Mouse (Mus musculus) midbrain, embryonic 14.5 days (tissue): Measurements from ENCODE around the gene Dnah1. TPM values are rescaled to one million over a fixed set of nuclear protein-coding genes. Genes with fewer than 3 reads are reported as not detected.
A peak's percentile ranks its signal among the peaks of the same experiment; 100 is the strongest.

Source experiments
- ATAC-seq: fragments of 200-750 bp; cut with Nextera tagmentation; 2 replicates; pipeline ENCODE4 v1.8.0; 2017; ENCODE audit warnings: moderate number of reproducible peaks, moderate library complexity; ENCODE audit not compliant: low FRiP score, low TSS enrichment
- DNase-seq: peaks from one replicate; pipeline ENCODE4 v3.0.0-alpha.2; 2015
- H3K27ac ChIP-seq: fragments of 300-500 bp; sonication (generic); replicated peaks from 2 replicates; pipeline ENCODE4 v1.5.1; 2014; ENCODE audit warnings: mild to moderate bottlenecking, low read depth, low read length, moderate library complexity
- H3K27me3 ChIP-seq: fragments of 300-500 bp; sonication (generic); 2 replicates; pipeline ENCODE4 v1.6.1; 2014; ENCODE audit warnings: low read length, control low read depth, mixed read lengths; ENCODE audit not compliant: control insufficient read depth, insufficient read depth
- H3K36me3 ChIP-seq: fragments of 300-500 bp; sonication (generic); 2 replicates; pipeline ENCODE4 v1.6.1; 2014; ENCODE audit warnings: low read length, control low read depth; ENCODE audit not compliant: control insufficient read depth, insufficient read depth
- H3K4me1 ChIP-seq: fragments of 300-500 bp; sonication (generic); 2 replicates; pipeline ENCODE4 v1.6.1; 2014; ENCODE audit warnings: mild to moderate bottlenecking, antibody characterized with exemption, low read length, control low read depth; ENCODE audit not compliant: control insufficient read depth, insufficient read depth
- H3K4me2 ChIP-seq: fragments of 300-500 bp; sonication (generic); 2 replicates; pipeline ENCODE4 v1.6.1; 2014; ENCODE audit warnings: mild to moderate bottlenecking, low read length, moderate library complexity
- H3K4me3 ChIP-seq: fragments of 300-500 bp; sonication (generic); replicated peaks from 2 replicates; pipeline ENCODE4 v1.5.1; 2014; ENCODE audit warnings: low read depth, low read length
- H3K9ac ChIP-seq: fragments of 300-500 bp; sonication (generic); replicated peaks from 2 replicates; pipeline ENCODE4 v1.6.1; 2014; ENCODE audit warnings: mild to moderate bottlenecking, low read length, moderate library complexity
- H3K9me3 ChIP-seq: fragments of 300-500 bp; sonication (generic); 2 replicates; pipeline ENCODE4 v1.6.1; 2016; ENCODE audit warnings: low read length, control low read depth, mixed read lengths; ENCODE audit not compliant: control insufficient read depth
- WGBS: fragments of 180-500 bp; shearing (Covaris S2); extraction: QIAGEN DNeasy Blood & Tissue Kit; methylation state at CpG from one replicate; pipeline ENCODE4 v1.1.7; 2014; 5-methylcytosine and 5-hydroxymethylcytosine counted together
- polyA plus RNA-seq: library from polyadenylated mRNA; unstranded; fragments of >200 nt; fragmentation: Nextera tagmentation; extraction: Ambion mirVana; gene quantifications from 2 replicates; pipeline ENCODE4 v1.2.1, GENCODE M21; 2014

Dnah1 gene
- polyA plus RNA-seq, 1 experiment from 2014 or later, result 5.2 TPM

DNA sequence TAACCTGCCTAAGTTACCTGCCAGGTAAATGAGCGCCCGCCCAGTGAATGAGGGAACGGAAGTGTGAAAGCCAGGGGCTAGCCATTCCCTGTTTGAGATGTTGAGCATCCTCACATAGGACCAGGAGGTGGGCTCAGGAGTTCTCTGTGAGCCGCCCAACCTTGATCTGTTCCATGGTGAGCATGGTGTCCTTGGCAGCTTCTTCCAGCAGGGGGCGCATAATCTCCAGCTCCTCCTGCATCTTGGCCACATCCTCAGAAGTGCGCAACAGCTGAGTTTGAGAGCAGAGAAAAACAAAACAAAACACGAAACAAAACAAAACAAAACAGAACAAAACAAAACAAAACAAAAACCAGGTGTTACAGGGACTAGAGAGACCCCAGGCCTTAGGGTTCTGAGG lies 51.5 kb downstream of the Dnah1 start:
- Histone ChIP-seq H3K36me3 (no peaks in the 10 kb centered on the region), H3K4me1 (peaks cover 25% of the 10 kb centered on the region), H3K4me3 (no peak overlapping the region), H3K9me3 (no peaks in the 10 kb centered on the region), H3K4me2 (no peak overlapping the region), H3K9ac (no peak overlapping the region), H3K27me3 (no peaks in the 10 kb centered on the region), H3K27ac (no peak overlapping the region)
- DNase-seq (peak; percentile 85), ATAC-seq (no peak)
- 27% methylated on average over 7 of the region's 7 CpGs for WGBS

DNA sequence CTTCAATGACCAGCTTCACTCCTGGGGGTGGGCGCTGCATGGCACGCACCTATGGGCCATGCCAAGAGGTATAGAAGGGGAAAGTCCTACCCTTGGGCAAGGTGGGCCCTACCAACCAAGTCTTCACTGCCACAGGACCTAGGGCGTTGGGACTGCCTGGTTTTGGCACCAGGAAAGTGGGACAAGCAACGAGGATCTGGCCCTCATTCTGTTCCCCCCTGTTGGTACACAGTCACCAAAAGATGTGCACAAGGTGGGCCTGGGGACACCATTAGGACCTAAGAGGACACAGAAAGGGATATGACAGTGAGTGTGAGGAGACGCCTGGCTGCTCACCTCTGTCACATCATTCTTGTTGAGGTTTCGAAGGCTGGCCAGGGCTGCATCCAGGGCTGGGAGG lies 52.6 kb downstream of the Dnah1 start:
- no peaks in the 10 kb centered on the region for H3K27me3 ChIP-seq
- H3K4me1 ChIP-seq, result peaks cover 25% of the 10 kb centered on the region
- H3K9ac ChIP-seq, result no peak overlapping the region
- DNase-seq, result no peak
- ATAC-seq, result no peak
- H3K4me3 ChIP-seq, result no peak overlapping the region
- WGBS, result 95% methylated on average over 6 of the region's 6 CpGs
- H3K27ac ChIP-seq, result no peak overlapping the region
- H3K4me2 ChIP-seq, result no peak overlapping the region
- no peaks in the 10 kb centered on the region for H3K9me3 ChIP-seq
- H3K36me3 ChIP-seq, result no peaks in the 10 kb centered on the region

- WGBS, result 14% methylated on average over 28 of the region's 28 CpGs
- peak overlapping the region; percentile 45 for H3K9ac ChIP-seq
- peaks cover 25% of the 10 kb centered on the region for H3K4me1 ChIP-seq
Measured at GRCm38 (mm10) chr14:31269456-31270100, 54.1 kb downstream of the Dnah1 start.

DNA sequence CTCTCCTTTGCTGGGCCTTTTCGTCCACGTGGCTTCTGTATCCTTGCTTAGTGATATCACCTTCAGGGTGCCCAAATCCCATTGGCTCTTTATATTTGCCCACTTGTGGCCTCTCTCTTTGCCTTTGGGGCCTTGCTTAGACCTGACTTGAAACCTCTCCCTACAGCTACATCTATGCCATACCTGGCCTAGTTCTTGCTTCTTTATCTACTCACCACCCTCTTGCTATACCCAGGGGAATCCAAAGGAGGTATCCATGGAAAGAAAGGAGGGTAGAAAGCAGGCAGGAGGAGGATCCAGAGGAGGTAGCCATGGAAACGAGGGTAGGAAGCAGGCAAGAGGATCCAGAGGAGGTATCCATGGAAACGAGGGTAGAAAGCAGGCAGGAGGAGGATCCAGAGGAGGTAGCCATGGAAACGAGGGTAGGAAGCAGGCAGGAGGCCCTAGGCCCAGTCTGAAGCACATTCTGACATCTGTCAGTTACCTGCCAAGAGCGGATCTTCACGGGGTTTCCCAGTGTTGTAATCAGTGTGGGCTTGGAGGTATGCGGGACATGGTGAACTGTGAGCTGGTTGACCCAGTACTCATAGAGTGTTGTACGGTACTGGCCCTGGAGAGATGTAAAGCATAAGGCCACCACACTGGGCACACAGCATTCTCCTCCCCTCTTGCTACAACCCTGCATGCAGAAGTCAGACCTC lies 55.2 kb downstream of the Dnah1 start:
- DNase-seq, result peak; percentile 78
- Histone ChIP-seq H3K4me3 (peak overlapping the region; percentile 22; the same call in 1 of the 2 replicates), H3K9ac (peak overlapping the region; percentile 45; the same call in 1 of the 2 replicates), H3K4me1 (peaks cover 25% of the 10 kb centered on the region), H3K27ac (peak overlapping the region; percentile 80), H3K27me3 (no peaks in the 10 kb centered on the region), H3K36me3 (peaks cover 3% of the 10 kb centered on the region; the same call in 1 of the 2 replicates), H3K9me3 (no peaks in the 10 kb centered on the region), H3K4me2 (peak overlapping the region; percentile 50)
- WGBS, result 16% methylated on average over 9 of the region's 9 CpGs
- ATAC-seq, result peak; percentile 70

More at GRCm38 (mm10) chr14:31269456-31270100, 54.1 kb downstream of the Dnah1 start:
- ATAC-seq (peak; percentile 43), DNase-seq (peak; percentile 68)
- H3K4me2 ChIP-seq, result peak overlapping the region; percentile 50
- peak overlapping the region; percentile 80 for H3K27ac ChIP-seq
- H3K4me3 ChIP-seq, result peak overlapping the region; percentile 22
- H3K36me3 ChIP-seq, result no peaks in the 10 kb centered on the region
- H3K9me3 ChIP-seq, result no peaks in the 10 kb centered on the region
- H3K27me3 ChIP-seq, result no peaks in the 10 kb centered on the region

DNA sequence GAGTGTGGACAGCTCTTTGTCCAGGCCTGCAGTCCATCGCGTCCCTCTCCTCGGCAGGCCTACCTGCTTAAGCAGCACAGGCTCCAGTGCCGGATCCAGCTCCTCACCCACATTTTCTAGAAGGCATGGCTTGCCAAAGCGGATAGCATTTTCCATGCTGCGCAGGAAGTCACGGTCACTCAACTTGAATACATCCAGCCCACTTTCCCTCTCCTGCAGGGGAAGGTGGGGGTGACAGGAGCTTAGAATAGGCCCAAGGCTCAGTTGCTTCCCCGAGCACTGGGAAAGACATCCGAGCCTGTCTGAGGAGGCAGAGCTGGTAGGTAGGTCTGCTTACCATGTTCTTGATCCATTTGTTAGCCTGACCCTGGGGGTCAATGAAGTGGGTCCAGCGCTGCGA lies 56.0 kb downstream of the Dnah1 start:
- 85% methylated on average over 11 of the region's 11 CpGs for WGBS
- H3K27ac ChIP-seq, result peak overlapping the region; percentile 80
- peaks cover 25% of the 10 kb centered on the region for H3K4me1 ChIP-seq
- H3K4me2 ChIP-seq, result no peak overlapping the region
- DNase-seq (no peak), ATAC-seq (no peak)
- H3K9ac ChIP-seq, result no peak overlapping the region
- no peak overlapping the region for H3K4me3 ChIP-seq
- no peaks in the 10 kb centered on the region for H3K27me3 ChIP-seq
- H3K36me3 ChIP-seq, result peaks cover 10% of the 10 kb centered on the region
- no peaks in the 10 kb centered on the region for H3K9me3 ChIP-seq

DNA sequence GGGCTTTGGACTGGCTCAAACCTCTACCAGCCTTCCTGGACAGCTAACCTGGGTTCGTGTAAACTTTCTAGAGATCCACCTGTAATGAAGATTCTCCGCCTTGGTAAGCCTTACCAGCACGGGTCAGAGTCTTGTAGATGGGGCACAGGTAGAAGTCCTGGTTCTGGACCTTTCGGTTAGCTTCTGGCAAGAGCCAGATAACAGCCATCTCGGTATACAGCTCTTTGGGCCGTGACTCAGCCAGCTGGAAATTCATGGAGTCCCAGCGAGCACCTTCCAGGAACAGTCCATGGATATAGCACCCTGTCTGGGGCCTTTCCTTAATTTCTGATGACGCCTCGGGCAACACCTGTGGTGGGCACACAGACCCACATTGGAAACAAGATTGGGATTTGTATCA lies 62.8 kb downstream of the Dnah1 start:
- Histone ChIP-seq H3K4me3 (no peak overlapping the region), H3K36me3 (peaks cover 77% of the 10 kb centered on the region), H3K4me2 (no peak overlapping the region), H3K4me1 (no peaks in the 10 kb centered on the region), H3K27ac (no peak overlapping the region), H3K9ac (no peak overlapping the region), H3K27me3 (no peaks in the 10 kb centered on the region), H3K9me3 (no peaks in the 10 kb centered on the region)
- ATAC-seq, result no peak
- no peak for DNase-seq
- 94% methylated on average over 9 of the region's 9 CpGs for WGBS

DNA sequence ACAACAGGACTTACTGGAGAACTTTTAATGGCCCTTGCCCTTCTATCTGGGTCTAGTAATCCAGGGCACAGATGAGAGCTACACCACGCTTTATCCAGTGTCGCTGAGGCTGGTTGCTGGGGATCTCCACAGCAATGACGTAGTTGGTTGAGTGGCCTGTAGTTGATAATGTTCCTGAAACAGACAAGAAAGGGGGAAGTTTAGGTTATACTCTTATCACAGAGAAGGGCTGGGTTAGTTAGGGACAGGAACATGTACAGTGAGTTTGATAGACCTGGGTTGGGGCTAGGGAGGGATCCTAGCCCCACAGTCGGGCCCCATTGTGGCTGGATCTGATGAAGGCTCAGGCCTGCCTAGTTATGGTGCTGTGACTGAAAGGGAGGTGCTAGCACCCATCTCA lies 63.3 kb downstream of the Dnah1 start:
- no peak for DNase-seq
- Histone ChIP-seq H3K27me3 (no peaks in the 10 kb centered on the region), H3K4me1 (no peaks in the 10 kb centered on the region), H3K27ac (no peak overlapping the region), H3K4me2 (no peak overlapping the region), H3K9me3 (no peaks in the 10 kb centered on the region), H3K9ac (no peak overlapping the region), H3K36me3 (peaks cover 83% of the 10 kb centered on the region), H3K4me3 (no peak overlapping the region)
- 97% methylated on average over 4 of the region's 4 CpGs for WGBS
- ATAC-seq, result no peak

DNA sequence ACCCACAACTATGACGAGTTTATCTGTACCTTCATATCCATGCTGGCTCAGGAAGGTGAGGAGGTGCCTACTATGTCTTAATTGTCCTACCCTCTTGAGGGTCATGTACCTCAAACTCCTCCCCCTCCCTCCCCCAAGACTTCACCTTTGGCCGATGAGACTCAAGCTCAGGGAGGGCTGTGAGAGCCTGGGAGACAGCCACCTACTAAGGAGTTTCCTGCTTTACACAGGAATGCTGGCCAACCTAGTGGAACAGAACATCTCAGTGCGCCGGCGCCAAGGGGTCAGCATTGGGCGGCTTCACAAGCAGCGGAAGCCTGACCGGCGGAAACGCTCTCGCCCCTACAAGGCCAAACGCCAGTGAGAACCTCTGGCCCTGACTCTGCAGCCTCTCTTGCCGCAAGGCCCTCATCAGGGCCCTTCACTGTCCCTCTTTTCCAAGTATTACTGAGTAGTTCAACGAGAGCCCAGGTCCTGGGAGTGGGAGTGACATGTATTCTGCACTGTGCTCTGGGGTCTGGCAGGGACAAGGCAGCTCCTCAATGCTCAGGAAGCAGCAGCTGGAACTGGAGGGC lies 65.1 kb downstream of the Dnah1 start:
- 96% methylated on average over 14 of the region's 14 CpGs for WGBS
- no peak overlapping the region for H3K4me2 ChIP-seq
- peaks cover 99% of the 10 kb centered on the region for H3K36me3 ChIP-seq

More for the DNA sequence above, 65.1 kb downstream of the Dnah1 start:
- no peak for ATAC-seq
- no peak overlapping the region for H3K9ac ChIP-seq
- H3K4me1 ChIP-seq, result no peaks in the 10 kb centered on the region
- DNase-seq, result no peak
- H3K27ac ChIP-seq, result no peak overlapping the region
- H3K9me3 ChIP-seq, result no peaks in the 10 kb centered on the region
- no peak overlapping the region for H3K4me3 ChIP-seq
- no peaks in the 10 kb centered on the region for H3K27me3 ChIP-seq
